Mouse (Mus musculus): ENCODE results near the gene Ccdc191. TPM values are rescaled to one million over a fixed set of nuclear protein-coding genes. Genes with fewer than 3 reads are reported as not detected.

Gene Ccdc191
- total and polyA plus RNA-seq, 2 experiments from 2014 or later, result 0.04 to 5.8 TPM

GRCm38 (mm10) chr16:43869805-43870204 lies 19.8 kb upstream of the Ccdc191 start:
- no peak for ATAC-seq (ENCODE audit: insufficient read depth, low read depth)
- no peak overlapping the region for H3K4me3 ChIP-seq (ENCODE audit: low read depth, low read length)
- no peaks in the 10 kb centered on the region for H3K9me3 ChIP-seq (replicated peaks; ENCODE audit: control insufficient read depth, low read length)
- no peak overlapping the region for H3K4me2 ChIP-seq (ENCODE audit: low read depth, low read length)
- no peak overlapping the region for H3K9ac ChIP-seq (replicated peaks; ENCODE audit: low read depth, low read length)
- H3K27me3 ChIP-seq (ENCODE audit: control insufficient read depth, insufficient read depth, low read length), result no peaks in the 10 kb centered on the region
- H3K36me3 ChIP-seq (replicated peaks; ENCODE audit: control insufficient read depth, insufficient read depth, low read length), result peaks cover 31% of the 10 kb centered on the region
- H3K27ac ChIP-seq (ENCODE audit: low read depth), result no peak overlapping the region
- no peak for DNase-seq (ENCODE audit: low spot score)
- TF ChIP-seq CTCF (IDR thresholded peaks at IDR 0.05; ENCODE audit: low read depth) (no peak), EP300 (IDR thresholded peaks at IDR 0.05; ENCODE audit: low read depth) (no peak)
- no peaks in the 10 kb centered on the region for H3K4me1 ChIP-seq (ENCODE audit: control insufficient read depth, insufficient read depth)

- Histone ChIP-seq H3K36me3 (replicated peaks; ENCODE audit: control insufficient read depth, insufficient read depth, low read length) (peaks cover 46% of the 10 kb centered on the region), H3K4me1 (ENCODE audit: control insufficient read depth, insufficient read depth) (no peaks in the 10 kb centered on the region), H3K9me3 (replicated peaks; ENCODE audit: control insufficient read depth, low read length) (no peaks in the 10 kb centered on the region), H3K4me3 (ENCODE audit: low read depth, low read length) (no peak overlapping the region), H3K9ac (replicated peaks; ENCODE audit: low read depth, low read length) (no peak overlapping the region), H3K4me2 (ENCODE audit: low read depth, low read length) (no peak overlapping the region), H3K27me3 (ENCODE audit: control insufficient read depth, insufficient read depth, low read length) (no peaks in the 10 kb centered on the region), H3K27ac (ENCODE audit: low read depth) (peak overlapping the region; percentile 48; the same call in 1 of the 2 replicates)
- 25% methylated on average over 7 of the region's 7 CpGs for WGBS
- TF ChIP-seq CTCF (IDR thresholded peaks at IDR 0.05; ENCODE audit: low read depth) (no peak), EP300 (IDR thresholded peaks at IDR 0.05; ENCODE audit: low read depth) (no peak)
- ATAC-seq (ENCODE audit: insufficient read depth, low read depth) (peak; percentile 75), DNase-seq (ENCODE audit: low spot score) (peak; percentile 25)
Measured at GRCm38 (mm10) chr16:43871419-43871818, 18.2 kb upstream of the Ccdc191 start.

GRCm38 (mm10) chr16:43879769-43880168 lies 9.8 kb upstream of the Ccdc191 start:
- 88% methylated on average over 6 of the region's 6 CpGs for WGBS
- Histone ChIP-seq H3K4me3 (ENCODE audit: low read depth, low read length) (no peak overlapping the region), H3K36me3 (replicated peaks; ENCODE audit: control insufficient read depth, insufficient read depth, low read length) (peaks cover 49% of the 10 kb centered on the region), H3K4me1 (ENCODE audit: control insufficient read depth, insufficient read depth) (no peaks in the 10 kb centered on the region), H3K4me2 (ENCODE audit: low read depth, low read length) (no peak overlapping the region), H3K9me3 (replicated peaks; ENCODE audit: control insufficient read depth, low read length) (no peaks in the 10 kb centered on the region), H3K27ac (ENCODE audit: low read depth) (no peak overlapping the region), H3K9ac (replicated peaks; ENCODE audit: low read depth, low read length) (no peak overlapping the region), H3K27me3 (ENCODE audit: control insufficient read depth, insufficient read depth, low read length) (no peaks in the 10 kb centered on the region)
- DNase-seq (ENCODE audit: low spot score), result no peak
- TF ChIP-seq EP300 (IDR thresholded peaks at IDR 0.05; ENCODE audit: low read depth) (no peak), CTCF (IDR thresholded peaks at IDR 0.05; ENCODE audit: low read depth) (no peak)
- no peak for ATAC-seq (ENCODE audit: insufficient read depth, low read depth)

GRCm38 (mm10) chr16:43881636-43882035 lies 8.0 kb upstream of the Ccdc191 start:
- TF ChIP-seq CTCF (IDR thresholded peaks at IDR 0.05; ENCODE audit: low read depth), result 0 out of 2 replicates have a peak, but pooled peaks have one; percentile 2
- no peak for TF ChIP-seq EP300 (IDR thresholded peaks at IDR 0.05; ENCODE audit: low read depth)
- H3K4me2 ChIP-seq (ENCODE audit: low read depth, low read length), result no peak overlapping the region
- no peak overlapping the region for H3K27ac ChIP-seq (ENCODE audit: low read depth)
- no peaks in the 10 kb centered on the region for H3K4me1 ChIP-seq (ENCODE audit: control insufficient read depth, insufficient read depth)
- ATAC-seq (ENCODE audit: insufficient read depth, low read depth) (no peak), DNase-seq (ENCODE audit: low spot score) (no peak)
- 56% methylated on average over 3 of the region's 3 CpGs for WGBS
- H3K27me3 ChIP-seq (ENCODE audit: control insufficient read depth, insufficient read depth, low read length), result no peaks in the 10 kb centered on the region
- no peak overlapping the region for H3K4me3 ChIP-seq (ENCODE audit: low read depth, low read length)
- H3K36me3 ChIP-seq (replicated peaks; ENCODE audit: control insufficient read depth, insufficient read depth, low read length), result peaks cover 31% of the 10 kb centered on the region
- no peaks in the 10 kb centered on the region for H3K9me3 ChIP-seq (replicated peaks; ENCODE audit: control insufficient read depth, low read length)
- H3K9ac ChIP-seq (replicated peaks; ENCODE audit: low read depth, low read length), result no peak overlapping the region

- H3K9me3 ChIP-seq (replicated peaks; ENCODE audit: control insufficient read depth, low read length), result no peaks in the 10 kb centered on the region
- no peak overlapping the region for H3K4me2 ChIP-seq (ENCODE audit: low read depth, low read length)
- H3K9ac ChIP-seq (replicated peaks; ENCODE audit: low read depth, low read length), result no peak overlapping the region
- WGBS, result 95% methylated on average over 2 of the region's 2 CpGs
- H3K27me3 ChIP-seq (ENCODE audit: control insufficient read depth, insufficient read depth, low read length), result no peaks in the 10 kb centered on the region
- H3K4me3 ChIP-seq (ENCODE audit: low read depth, low read length), result no peak overlapping the region
- DNase-seq (ENCODE audit: low spot score), result no peak
- ATAC-seq (ENCODE audit: insufficient read depth, low read depth), result no peak
- H3K36me3 ChIP-seq (replicated peaks; ENCODE audit: control insufficient read depth, insufficient read depth, low read length), result peaks cover 26% of the 10 kb centered on the region
- no peaks in the 10 kb centered on the region for H3K4me1 ChIP-seq (ENCODE audit: control insufficient read depth, insufficient read depth)
- TF ChIP-seq CTCF (IDR thresholded peaks at IDR 0.05; ENCODE audit: low read depth) (no peak), EP300 (IDR thresholded peaks at IDR 0.05; ENCODE audit: low read depth) (no peak)
- no peak overlapping the region for H3K27ac ChIP-seq (ENCODE audit: low read depth)
Measured at GRCm38 (mm10) chr16:43882329-43882728, 7.3 kb upstream of the Ccdc191 start.

- Histone ChIP-seq H3K27me3 (ENCODE audit: control insufficient read depth, insufficient read depth, low read length) (no peaks in the 10 kb centered on the region), H3K4me1 (ENCODE audit: control insufficient read depth, insufficient read depth) (peaks cover 12% of the 10 kb centered on the region), H3K9me3 (replicated peaks; ENCODE audit: control insufficient read depth, low read length) (no peaks in the 10 kb centered on the region), H3K9ac (replicated peaks; ENCODE audit: low read depth, low read length) (peak overlapping the region; percentile 66), H3K4me3 (ENCODE audit: low read depth, low read length) (peak overlapping the region; percentile 68), H3K27ac (ENCODE audit: low read depth) (peak overlapping the region; percentile 67), H3K36me3 (replicated peaks; ENCODE audit: control insufficient read depth, insufficient read depth, low read length) (no peaks in the 10 kb centered on the region), H3K4me2 (ENCODE audit: low read depth, low read length) (peak overlapping the region; percentile 63)
- no peak for TF ChIP-seq EP300 (IDR thresholded peaks at IDR 0.05; ENCODE audit: low read depth)
- TF ChIP-seq CTCF (IDR thresholded peaks at IDR 0.05; ENCODE audit: low read depth), result peak; percentile 44
- ATAC-seq (ENCODE audit: insufficient read depth, low read depth) (peak; percentile 93), DNase-seq (ENCODE audit: low spot score) (peak; percentile 82)
- 0% methylated on average over 9 of the region's 9 CpGs for WGBS
Measured at GRCm38 (mm10) chr16:43890005-43890336, 371 bp downstream of the Ccdc191 start.
